Mouse (Mus musculus) cerebellum, postnatal 25 days (tissue): Measurements from ENCODE around the gene Rbak.
A peak's percentile ranks its signal among the peaks of the same experiment; 100 is the strongest.
"Not testable (repeated sequence)": the region's sequence is repeated elsewhere in the genome, so short reads cannot be mapped to it uniquely, and the experiment has no call there.

Experiments used
- DNase-seq, 2 experiments: peaks; one replicate each; pipeline ENCODE4 v3.0.0; 2021; ENCODE audit warnings: mixed read lengths in 2 of 2

Rbak gene

DNA sequence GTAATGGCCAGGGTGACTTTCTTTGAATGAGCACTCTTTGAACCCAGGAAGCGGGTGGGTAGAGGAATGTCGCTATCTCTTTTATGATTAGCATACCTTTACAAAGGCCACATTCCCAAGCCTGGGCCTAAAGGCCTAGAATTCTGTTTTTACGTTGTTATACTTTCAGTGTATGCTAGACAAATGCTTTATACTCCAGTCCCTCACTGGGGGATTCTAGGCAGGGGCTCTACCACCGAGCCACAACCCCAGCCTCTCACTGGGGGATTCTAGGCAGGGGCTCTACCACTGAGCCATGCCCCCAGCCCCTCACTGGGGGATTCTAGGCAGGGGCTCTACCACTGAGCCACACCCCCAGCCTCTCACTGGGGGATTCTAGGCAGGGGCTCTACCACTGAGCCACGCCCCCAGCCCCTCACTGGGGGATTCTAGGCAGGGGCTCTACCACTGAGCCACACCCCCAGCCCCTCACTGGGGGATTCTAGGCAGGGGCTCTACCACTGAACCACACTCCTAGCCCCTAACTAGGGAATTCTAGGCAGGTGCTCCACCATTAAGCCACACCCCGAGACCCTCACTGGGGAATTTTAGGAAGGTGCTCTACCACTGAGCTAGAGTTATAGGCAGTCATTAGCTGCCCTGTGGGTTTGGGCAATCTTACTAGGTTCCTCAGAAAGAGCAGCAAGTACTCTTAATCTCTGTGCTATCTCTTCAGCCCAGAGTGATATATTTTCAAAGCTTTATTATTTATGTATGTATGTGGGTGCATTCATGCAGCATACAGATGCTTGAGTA, 46.2 kb downstream of the Rbak start:
- not testable (repeated sequence) for DNase-seq

DNA sequence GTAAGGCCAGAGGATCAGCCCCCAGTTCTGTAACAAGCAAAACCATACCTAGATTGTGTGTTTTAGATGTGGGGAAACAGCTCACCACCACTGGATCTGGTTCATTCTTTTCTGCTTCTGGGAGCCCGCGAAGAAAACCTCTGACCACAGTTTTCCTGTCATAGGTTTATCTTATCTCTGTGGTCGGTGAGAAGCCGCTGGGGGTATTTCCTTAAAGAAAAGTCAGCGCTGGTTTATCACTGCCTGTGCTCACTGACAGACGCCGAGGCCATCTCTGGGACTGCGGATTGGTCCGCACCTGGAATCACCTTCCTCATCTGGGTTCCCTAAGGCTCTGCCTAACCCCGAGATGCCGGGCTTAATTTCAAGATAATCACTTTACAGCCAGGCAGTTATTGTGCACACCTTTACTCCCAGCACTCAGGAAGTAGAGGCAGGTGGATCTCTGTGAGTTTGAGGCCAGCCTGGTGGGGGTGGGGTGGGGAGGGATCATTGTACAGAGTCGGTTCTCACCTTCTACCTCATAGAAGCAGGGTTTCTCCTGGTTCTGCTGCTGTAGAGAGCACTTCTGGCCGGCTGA, 47.5 kb downstream of the Rbak start:
- DNase-seq: no peak

DNA sequence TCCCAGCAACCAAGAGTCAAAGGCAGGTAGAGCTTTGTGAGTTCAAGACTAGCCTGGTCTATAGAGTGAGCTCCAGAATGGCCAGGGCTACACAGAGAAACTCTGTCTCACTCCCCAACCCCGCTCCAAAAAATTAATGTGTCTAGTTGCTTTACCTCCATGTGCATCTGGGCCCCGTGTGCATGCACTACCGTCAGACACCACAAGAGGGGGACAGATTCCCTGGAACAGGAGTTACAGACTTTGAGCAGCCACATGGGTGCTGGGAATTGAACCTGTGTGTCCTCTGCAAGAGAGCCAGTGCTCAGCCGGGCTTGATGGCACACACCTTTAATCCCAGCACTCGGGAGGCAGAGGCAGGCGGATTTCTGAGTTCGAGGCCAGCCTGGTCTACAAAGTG, 50.2 kb downstream of the Rbak start:
- peak in 1 of 2 experiments; percentile 27 for DNase-seq

DNA sequence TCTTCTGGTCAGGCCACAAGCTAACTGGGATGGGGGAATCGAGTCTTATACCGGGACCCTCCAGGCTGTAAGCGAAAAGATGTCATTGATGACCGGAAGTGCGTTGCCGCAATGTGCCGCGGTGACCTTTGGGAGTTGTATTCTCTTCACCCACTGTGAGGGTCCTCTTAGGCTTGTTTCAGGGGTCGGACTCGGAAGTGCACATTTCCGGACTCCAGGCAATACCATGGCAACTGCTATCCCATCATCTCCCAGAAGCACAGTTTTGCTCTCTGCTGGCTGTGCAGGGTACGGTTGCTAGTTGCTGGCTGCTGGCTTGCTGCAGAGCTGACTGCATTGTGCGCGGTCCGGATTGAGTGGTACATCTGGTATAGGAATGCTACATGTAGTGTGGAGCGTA, 51.5 kb downstream of the Rbak start:
- no peak for DNase-seq

DNA sequence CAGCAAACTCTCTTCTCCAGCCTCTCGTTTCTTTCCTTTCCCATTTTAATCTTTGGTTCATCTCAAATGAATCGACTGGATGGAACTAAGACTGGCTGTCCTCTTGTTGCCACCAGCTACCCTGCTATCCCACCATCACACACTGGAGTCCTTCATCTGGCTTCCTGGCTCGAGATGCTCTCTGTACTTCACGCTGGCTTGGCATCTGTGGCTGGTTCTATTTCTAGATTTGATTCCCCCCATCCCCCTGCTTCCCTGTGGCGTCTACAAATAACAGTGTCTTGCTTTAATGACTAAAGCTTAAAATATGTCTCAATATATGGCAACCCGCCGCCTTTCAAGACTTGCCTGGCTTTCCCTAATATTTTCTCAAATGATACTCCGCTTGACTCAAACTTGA, 52.7 kb downstream of the Rbak start:
- peak; percentile 71 to 85 for DNase-seq

DNA sequence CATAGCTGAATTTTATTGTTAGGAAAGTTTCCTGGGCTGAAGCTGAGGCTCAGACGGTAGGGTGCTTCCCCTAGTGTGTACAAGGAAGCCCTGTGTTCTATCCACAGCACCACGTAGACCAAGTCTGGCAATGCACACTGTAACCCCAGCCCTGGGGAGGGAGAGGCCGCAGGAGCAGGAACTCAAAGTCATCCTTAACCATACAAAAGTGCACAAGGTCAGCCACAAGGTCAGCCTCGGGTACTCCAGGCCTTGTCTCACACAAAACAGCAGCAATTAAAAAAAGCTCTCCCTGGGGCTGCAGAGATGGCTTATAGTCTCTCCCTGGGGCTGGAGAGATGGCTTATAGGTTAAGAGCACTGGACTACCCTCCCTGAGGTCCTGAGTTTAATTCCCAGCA, 53.7 kb downstream of the Rbak start:
- DNase-seq: no peak

DNA sequence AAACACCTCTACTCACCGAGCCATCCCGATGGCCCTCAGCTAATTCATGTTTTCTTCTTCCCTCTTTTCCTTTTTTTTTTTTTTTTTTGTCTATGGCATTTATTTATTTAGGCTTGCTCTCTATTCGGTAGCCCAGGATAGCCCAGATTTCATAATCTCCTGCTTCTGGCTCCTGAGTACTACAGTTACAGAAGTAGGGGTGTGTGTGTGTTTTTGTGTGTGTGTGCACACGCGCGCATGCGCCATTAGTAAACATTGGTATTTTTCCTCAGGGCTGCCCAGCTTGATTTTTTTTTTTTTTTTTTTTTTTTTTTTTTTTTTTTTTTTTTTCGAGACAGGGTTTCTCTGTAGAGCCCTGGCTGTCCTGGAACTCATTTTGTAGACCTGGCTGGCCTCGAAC, 54.5 kb downstream of the Rbak start:
- no peak for DNase-seq

DNA sequence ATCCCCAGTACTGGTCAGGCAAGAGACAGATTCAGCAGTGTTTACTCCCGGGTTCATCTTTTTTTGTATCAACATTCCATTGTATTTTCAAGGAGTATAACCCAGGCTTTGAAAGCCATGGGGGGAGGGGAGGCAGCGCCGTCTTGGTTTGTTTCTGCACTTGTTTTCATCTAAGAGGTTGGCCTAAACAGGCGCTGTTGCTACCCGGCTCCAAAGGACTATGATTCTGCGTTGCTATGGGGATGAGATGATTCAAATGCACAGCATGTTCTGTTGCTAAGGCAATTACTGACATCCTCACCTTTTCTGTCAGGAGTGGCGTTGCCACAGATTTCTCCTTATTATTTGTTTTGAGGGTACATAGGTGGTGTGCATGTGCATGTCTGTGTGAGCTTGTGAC, 55.0 kb downstream of the Rbak start:
- DNase-seq: no peak

DNA sequence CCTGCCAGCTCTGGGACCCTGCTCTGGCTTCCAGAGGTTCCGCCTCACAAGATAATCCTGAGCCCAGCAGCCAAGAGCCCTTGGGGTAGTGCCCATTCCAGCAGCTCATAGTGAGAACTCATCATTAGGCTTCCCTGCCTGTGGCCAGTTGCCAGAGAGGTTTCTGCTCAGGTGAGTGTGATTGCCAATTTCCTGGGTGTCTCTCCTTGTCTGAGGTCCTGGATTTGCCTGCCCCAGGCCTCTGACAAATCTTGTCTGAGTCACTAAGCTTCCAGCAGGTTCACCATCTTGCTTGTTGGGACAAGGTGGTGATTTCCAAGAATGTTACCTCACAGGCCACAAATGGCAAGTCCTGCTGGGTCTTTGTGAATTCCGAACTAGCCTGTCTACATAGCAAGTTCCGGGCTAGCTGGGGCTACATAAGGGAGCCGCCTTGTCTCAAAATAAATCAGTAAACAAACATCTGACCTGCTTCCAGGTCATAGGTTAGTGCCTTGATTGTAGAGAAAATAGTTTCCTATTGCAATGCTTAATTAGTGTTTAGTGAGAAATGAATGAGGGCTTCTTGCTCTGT, 55.7 kb downstream of the Rbak start:
- DNase-seq: peak; percentile 25 to 53

DNA sequence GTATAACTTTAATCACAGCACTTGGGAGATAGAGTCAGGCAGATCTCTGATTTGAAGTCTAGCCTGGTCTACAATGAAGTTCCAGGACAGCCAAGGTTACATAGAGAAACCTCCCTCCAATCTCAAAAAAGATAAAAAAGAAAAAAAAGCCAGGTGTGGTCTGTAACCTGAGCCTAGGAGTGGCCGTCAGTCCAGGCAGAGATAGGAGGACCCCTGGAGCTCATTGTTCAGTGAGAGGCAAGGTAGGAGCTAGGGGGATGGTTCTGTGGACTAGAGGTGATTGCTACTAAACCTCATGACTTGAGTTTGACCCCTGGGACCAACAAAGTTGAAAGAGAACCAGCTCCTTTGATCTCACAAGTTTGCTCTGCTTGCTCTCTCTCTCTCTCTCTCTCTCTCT, 57.9 kb downstream of the Rbak start:
- no peak for DNase-seq
